Mouse (Mus musculus) midbrain, postnatal 0 days (tissue): Measurements from ENCODE around the gene Tfap4. TPM values are rescaled to one million over a fixed set of nuclear protein-coding genes. Genes with fewer than 3 reads are reported as not detected.

Experiments used
- ATAC-seq: fragments of 200-750 bp; cut with Nextera tagmentation; 2 replicates; pipeline ENCODE4 v1.8.0; 2017; ENCODE audit warnings: moderate number of reproducible peaks, mild to moderate bottlenecking, moderate TSS enrichment, moderate library complexity; ENCODE audit not compliant: low FRiP score
- DNase-seq: peaks from one replicate; pipeline ENCODE4 v3.0.0-alpha.2; 2015; ENCODE audit warnings: low spot score
- H3K27ac ChIP-seq: fragments of 300-500 bp; sonication (generic); 2 replicates; pipeline ENCODE4 v1.5.1; 2014; ENCODE audit warnings: low read depth, mild to moderate bottlenecking, low read length, mixed read lengths
- H3K27me3 ChIP-seq: fragments of 300-500 bp; sonication (generic); 2 replicates; pipeline ENCODE4 v1.6.1; 2014; ENCODE audit warnings: low read length, control low read depth, mixed read lengths; ENCODE audit not compliant: insufficient read depth
- H3K36me3 ChIP-seq: fragments of 300-500 bp; sonication (generic); 2 replicates; pipeline ENCODE4 v1.6.1; 2014; ENCODE audit warnings: low read length, control low read depth, mixed read lengths; ENCODE audit not compliant: insufficient read depth
- H3K4me1 ChIP-seq: fragments of 300-500 bp; sonication (generic); 2 replicates; pipeline ENCODE4 v1.6.1; 2014; ENCODE audit warnings: mild to moderate bottlenecking, control low read depth, antibody characterized with exemption, low read length, mixed read lengths; ENCODE audit not compliant: insufficient read depth
- H3K4me2 ChIP-seq: fragments of 300-500 bp; sonication (generic); 2 replicates; pipeline ENCODE4 v1.6.1; 2014; ENCODE audit warnings: low read depth, mild to moderate bottlenecking, low read length, mixed read lengths; ENCODE audit not compliant: poor library complexity, severe bottlenecking
- H3K4me3 ChIP-seq: fragments of 300-500 bp; sonication (generic); 2 replicates; pipeline ENCODE4 v1.5.1; 2014; ENCODE audit warnings: low read depth, mild to moderate bottlenecking, low read length, moderate library complexity
- H3K9ac ChIP-seq: fragments of 300-500 bp; sonication (generic); replicated peaks from 2 replicates; pipeline ENCODE4 v1.6.1; 2014; ENCODE audit warnings: mild to moderate bottlenecking, low read length, moderate library complexity, mixed read lengths; ENCODE audit not compliant: poor library complexity, severe bottlenecking
- H3K9me3 ChIP-seq: fragments of 300-500 bp; sonication (generic); 2 replicates; pipeline ENCODE4 v1.6.1; 2016; ENCODE audit warnings: low read length, control low read depth
- CTCF ChIP-seq: IDR thresholded peaks from 2 replicates; pipeline ENCODE4 v1.5.1; 2016; ENCODE audit warnings: antibody characterized with exemption, mild to moderate bottlenecking
- WGBS: fragments of 180-500 bp; shearing (Covaris S2); extraction: QIAGEN DNeasy Blood & Tissue Kit; methylation state at CpG from one replicate; pipeline ENCODE4 v1.1.7; 2014; 5-methylcytosine and 5-hydroxymethylcytosine counted together
- polyA plus RNA-seq: library from polyadenylated mRNA; unstranded; fragments of >200 nt; fragmentation: Nextera tagmentation; extraction: Ambion mirVana; gene quantifications from 2 replicates; pipeline ENCODE4 v1.2.1, GENCODE M21; 2015
- total RNA-seq: library from RNA; depleted of rRNA; stranded (reverse); fragments of >200 nt; gene quantifications from 2 replicates; pipeline ENCODE4 v1.2.3, GENCODE M21; 2014

The Tfap4 gene
- total and polyA plus RNA-seq, 2 experiments from 2014 or later: 5.2 to 6.7 TPM

DNA sequence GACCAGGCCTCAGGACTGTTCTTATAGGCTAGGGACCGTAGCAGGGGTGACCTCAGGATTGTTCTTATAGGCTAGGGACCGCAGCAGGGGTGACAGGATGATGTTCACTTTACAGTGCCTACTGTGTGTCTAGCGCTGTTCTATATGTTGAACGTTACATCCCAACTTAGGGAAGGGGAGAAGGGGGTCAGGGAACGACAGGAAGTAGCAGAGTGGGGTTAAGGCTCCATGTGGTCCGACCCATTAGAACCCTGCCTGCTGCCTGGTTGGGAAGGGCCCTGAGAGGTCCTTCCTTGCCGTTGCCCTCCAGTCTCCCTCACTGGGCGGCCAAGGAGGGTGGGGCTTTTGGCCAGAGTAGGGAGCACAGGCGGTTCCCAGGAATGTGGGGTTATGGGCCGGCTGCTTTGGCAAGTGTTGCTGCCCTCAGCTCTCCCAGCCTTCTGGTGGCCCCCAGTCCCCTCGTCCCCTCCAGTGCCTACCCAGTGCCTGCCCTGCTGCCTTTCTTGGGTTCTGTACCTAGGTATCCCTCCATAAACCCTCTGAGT lies 44.7 kb upstream of the Tfap4 start:
- 79% methylated on average over 11 of the region's 11 CpGs for WGBS
- Histone ChIP-seq H3K9ac (no peak overlapping the region), H3K9me3 (no peaks in the 10 kb centered on the region), H3K4me2 (no peak overlapping the region), H3K4me1 (peaks cover 14% of the 10 kb centered on the region; the same call in 1 of the 2 replicates), H3K27me3 (no peaks in the 10 kb centered on the region), H3K4me3 (no peak overlapping the region), H3K27ac (no peak overlapping the region), H3K36me3 (peaks cover 3% of the 10 kb centered on the region; the same call in 1 of the 2 replicates)
- TF ChIP-seq CTCF: no peak
- no peak for DNase-seq
- no peak for ATAC-seq

DNA sequence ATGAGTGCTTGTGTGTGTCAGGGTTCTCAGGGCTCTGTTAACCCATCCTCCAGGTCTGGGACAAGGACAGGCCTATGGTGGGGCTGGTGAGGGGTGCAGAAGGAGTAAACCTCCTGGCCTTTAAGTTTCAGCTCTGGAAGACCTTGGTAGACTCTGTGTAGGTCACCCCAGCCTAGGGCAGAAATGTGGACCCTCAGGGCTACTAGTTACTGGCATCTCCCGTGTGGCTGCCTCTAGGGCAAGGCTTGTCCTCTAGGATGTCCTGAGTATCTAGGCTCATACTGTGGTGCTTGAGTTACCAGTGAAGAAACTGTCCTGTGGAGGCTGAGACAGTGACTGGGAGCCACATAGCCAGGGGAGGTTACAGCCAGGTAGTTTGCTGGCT lies 43.8 kb upstream of the Tfap4 start:
- no peak overlapping the region for H3K4me2 ChIP-seq
- H3K4me3 ChIP-seq: no peak overlapping the region
- no peak overlapping the region for H3K27ac ChIP-seq
- DNase-seq (no peak), ATAC-seq (no peak)
- H3K36me3 ChIP-seq: no peaks in the 10 kb centered on the region; the same call in 1 of the 2 replicates
- no peaks in the 10 kb centered on the region for H3K27me3 ChIP-seq
- no peaks in the 10 kb centered on the region for H3K9me3 ChIP-seq
- no peak for TF ChIP-seq CTCF
- 74% methylated on average over 1 of the region's 1 CpGs for WGBS
- H3K9ac ChIP-seq: no peak overlapping the region
- peaks cover 14% of the 10 kb centered on the region; the same call in 1 of the 2 replicates for H3K4me1 ChIP-seq

DNA sequence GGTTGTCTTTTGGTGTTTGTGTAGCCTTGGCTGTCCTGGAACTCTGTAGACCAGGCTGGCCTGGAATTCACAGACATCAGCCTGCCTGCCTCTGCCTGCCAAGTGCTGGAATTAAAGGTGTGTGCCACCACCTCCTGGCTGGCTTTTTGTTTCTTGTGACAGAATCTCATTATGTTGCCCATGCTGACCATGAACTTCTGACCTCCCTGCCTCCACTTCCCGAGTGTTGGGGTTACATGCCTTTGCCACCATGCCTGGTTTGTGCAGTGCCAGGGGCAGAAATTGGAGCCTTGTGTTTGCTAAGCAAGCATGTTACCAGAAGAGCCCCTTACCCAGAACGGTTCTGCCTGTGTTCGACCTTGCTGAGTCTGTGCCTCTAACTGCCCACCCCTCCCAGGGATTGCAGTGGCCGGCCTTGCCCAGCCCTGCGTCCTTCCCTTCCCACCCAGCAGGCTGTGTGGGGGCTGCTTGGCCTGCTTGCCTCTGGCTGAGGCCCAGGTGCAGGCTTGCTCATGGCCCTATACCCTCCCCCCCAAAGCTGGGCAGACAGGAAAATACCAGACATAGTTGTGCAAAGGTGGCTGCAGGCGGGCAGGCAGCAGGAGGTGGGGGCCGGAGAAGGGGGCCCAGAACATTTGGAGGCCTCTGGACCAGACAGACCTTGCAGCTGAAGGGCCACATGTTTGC lies 43.3 kb upstream of the Tfap4 start:
- TF ChIP-seq CTCF: no peak
- peaks cover 14% of the 10 kb centered on the region; the same call in 1 of the 2 replicates for H3K4me1 ChIP-seq
- no peak overlapping the region for H3K4me2 ChIP-seq
- DNase-seq (no peak), ATAC-seq (no peak)
- H3K36me3 ChIP-seq: no peaks in the 10 kb centered on the region
- no peak overlapping the region for H3K4me3 ChIP-seq
- no peak overlapping the region for H3K9ac ChIP-seq
- no peaks in the 10 kb centered on the region for H3K9me3 ChIP-seq
- no peak overlapping the region for H3K27ac ChIP-seq
- no peaks in the 10 kb centered on the region for H3K27me3 ChIP-seq
- WGBS: 42% methylated on average over 7 of the region's 7 CpGs

GRCm38 (mm10) chr16:4602189-4602588 lies 42.5 kb upstream of the Tfap4 start:
- H3K27me3 ChIP-seq: no peaks in the 10 kb centered on the region
- H3K27ac ChIP-seq: no peak overlapping the region
- DNase-seq (no peak), ATAC-seq (no peak)
- H3K36me3 ChIP-seq: no peaks in the 10 kb centered on the region
- no peak for TF ChIP-seq CTCF
- no peaks in the 10 kb centered on the region for H3K9me3 ChIP-seq
- H3K9ac ChIP-seq: no peak overlapping the region
- 19% methylated on average over 3 of the region's 3 CpGs for WGBS
- H3K4me1 ChIP-seq: peaks cover 14% of the 10 kb centered on the region; the same call in 1 of the 2 replicates
- H3K4me2 ChIP-seq: no peak overlapping the region
- H3K4me3 ChIP-seq: no peak overlapping the region

GRCm38 (mm10) chr16:4600701-4601310 lies 41.2 kb upstream of the Tfap4 start:
- H3K4me1 ChIP-seq: peaks cover 15% of the 10 kb centered on the region; the same call in 1 of the 2 replicates
- 79% methylated on average over 9 of the region's 9 CpGs for WGBS
- TF ChIP-seq CTCF: no peak
- DNase-seq (no peak), ATAC-seq (no peak)
- no peaks in the 10 kb centered on the region for H3K9me3 ChIP-seq
- no peaks in the 10 kb centered on the region for H3K27me3 ChIP-seq
- no peaks in the 10 kb centered on the region for H3K36me3 ChIP-seq
- H3K4me3 ChIP-seq: no peak overlapping the region
- H3K4me2 ChIP-seq: no peak overlapping the region
- no peak overlapping the region for H3K27ac ChIP-seq
- H3K9ac ChIP-seq: no peak overlapping the region

GRCm38 (mm10) chr16:4599616-4600015 lies 40.0 kb upstream of the Tfap4 start:
- no peak for TF ChIP-seq CTCF
- Histone ChIP-seq H3K9ac (no peak overlapping the region), H3K9me3 (no peaks in the 10 kb centered on the region), H3K4me3 (no peak overlapping the region), H3K27me3 (no peaks in the 10 kb centered on the region), H3K4me2 (no peak overlapping the region), H3K36me3 (no peaks in the 10 kb centered on the region), H3K4me1 (peaks cover 20% of the 10 kb centered on the region; the same call in 1 of the 2 replicates), H3K27ac (no peak overlapping the region)
- WGBS: 88% methylated on average over 3 of the region's 3 CpGs
- ATAC-seq (no peak), DNase-seq (no peak)
